Mouse (Mus musculus) adrenal gland, postnatal 14 days (tissue): ENCODE data around the gene Stx11. TPM values are rescaled to one million over a fixed set of nuclear protein-coding genes. Genes with fewer than 3 reads are reported as not detected.

ENCODE experiments used
- DNase-seq: peaks from one replicate; pipeline ENCODE4 v3.0.0; 2021; ENCODE audit warnings: mixed read lengths
- long read RNA-seq, 2 experiments: library from polyadenylated mRNA; stranded (forward); transcript quantifications; one replicate each; pipeline ENCODE4 v2.0.0; 2021
- total RNA-seq: library from RNA; stranded (reverse); gene quantifications from 2 replicates; pipeline ENCODE4 v1.2.3, GENCODE M21; 2021

Gene Stx11
- 6.2 and 6.7 TPM in 2 replicates for total RNA-seq
- long read RNA-seq, experiment 1, full-length matches to known transcripts, result 25 of 26 reads
- long read RNA-seq, experiment 1, partial matches to known transcripts, result 0 of 26 reads
- long read RNA-seq, experiment 1, other reads (novel, unspliced or antisense), result 1 of 26 reads
- long read RNA-seq, experiment 2, full-length matches to known transcripts, result 5 of 5 reads
- long read RNA-seq, experiment 2, partial matches to known transcripts, result 0 of 5 reads
- long read RNA-seq, experiment 2, other reads (novel, unspliced or antisense), result 0 of 5 reads

- peak; percentile 84 for DNase-seq
Measured at GRCm38 (mm10) chr10:12964151-12965075, at the start of gene Stx11. Gene Stx11 (minus strand): TSS chr10:12964298.

GRCm38 (mm10) chr10:13008737-13009121 lies 44.6 kb upstream of the Stx11 start:
- DNase-seq, result no peak

- peak; percentile 96 for DNase-seq
Measured at GRCm38 (mm10) chr10:13007876-13008736, 44.0 kb upstream of the Stx11 start.

- DNase-seq, result no peak
Measured at GRCm38 (mm10) chr10:13005043-13005442, 40.9 kb upstream of the Stx11 start, which contains the start of gene Sf3b5. Gene Sf3b5 (plus strand): TSS chr10:13005343.

- DNase-seq, result peak; percentile 93
Measured at GRCm38 (mm10) chr10:12996736-12997477, 32.8 kb upstream of the Stx11 start.

- no peak for DNase-seq
Measured at GRCm38 (mm10) chr10:12993411-12994039, 29.4 kb upstream of the Stx11 start.

- no peak for DNase-seq
Measured at GRCm38 (mm10) chr10:12991953-12992352, 27.9 kb upstream of the Stx11 start.

- DNase-seq, result no peak
Measured at GRCm38 (mm10) chr10:12986943-12987342, 22.8 kb upstream of the Stx11 start.

- DNase-seq, result no peak
Measured at GRCm38 (mm10) chr10:12986485-12986884, 22.4 kb upstream of the Stx11 start.

- DNase-seq, result no peak
Measured at GRCm38 (mm10) chr10:12985028-12985427, 20.9 kb upstream of the Stx11 start.

- DNase-seq, result no peak
Measured at GRCm38 (mm10) chr10:12983516-12983915, 19.4 kb upstream of the Stx11 start.

- DNase-seq, result peak; percentile 9
Measured at GRCm38 (mm10) chr10:12981071-12981470, 17.0 kb upstream of the Stx11 start.

- peak; percentile 59 for DNase-seq
Measured at GRCm38 (mm10) chr10:12977787-12978212, 13.7 kb upstream of the Stx11 start.

- DNase-seq, result peak; percentile 15
Measured at GRCm38 (mm10) chr10:12976552-12976951, 12.5 kb upstream of the Stx11 start.

GRCm38 (mm10) chr10:12975957-12976356 lies 11.9 kb upstream of the Stx11 start:
- no peak for DNase-seq

GRCm38 (mm10) chr10:12975461-12975860 lies 11.4 kb upstream of the Stx11 start:
- no peak for DNase-seq

GRCm38 (mm10) chr10:12974572-12974971 lies 10.5 kb upstream of the Stx11 start:
- no peak for DNase-seq

- no peak for DNase-seq
Measured at GRCm38 (mm10) chr10:12965669-12966180, 1.6 kb upstream of the Stx11 start.

- DNase-seq, result peak; percentile 15
Measured at GRCm38 (mm10) chr10:12963362-12964147, 543 bp downstream of the Stx11 start.

GRCm38 (mm10) chr10:12962238-12962637 lies 1.9 kb downstream of the Stx11 start:
- no peak for DNase-seq
